Mouse (Mus musculus) inflammation-experienced regulatory T-cells (primary cell): ENCODE results near the gene Fthl17a. TPM values are rescaled to one million over a fixed set of nuclear protein-coding genes. Genes with fewer than 3 reads are reported as not detected.

ENCODE experiments used
- polyA plus RNA-seq, 2 experiments: library from polyadenylated mRNA; unstranded; fragments of 100-300 nt; shearing (Covaris generic); gene quantifications; one replicate each; pipeline ENCODE4 v1.2.1; 2017

Gene Fthl17a
- polyA plus RNA-seq, result not detected

GRCm38 (mm10) chrX:85249379-85249778 is at the start of gene Fthl17a:
Gene Fthl17a, plus strand, starts transcription at chrX:85249679.

